Mouse (Mus musculus) frontal cortex, postnatal 10 days (tissue): ENCODE data around the gene Trappc1.
A peak's percentile ranks its signal among the peaks of the same experiment; 100 is the strongest.

Source experiments
- DNase-seq, 2 experiments: peaks; one replicate each; pipeline ENCODE4 v3.0.0; 2022; ENCODE audit warnings: low spot score in 2 of 2, mixed read lengths in 1 of 2

The Trappc1 gene

GRCm38 (mm10) chr11:69328517-69328916 is 4.7 kb downstream of the Trappc1 start:
- no peak for DNase-seq

GRCm38 (mm10) chr11:69331152-69331551 is 7.4 kb downstream of the Trappc1 start:
- DNase-seq = no peak

GRCm38 (mm10) chr11:69331929-69332405 is 8.2 kb downstream of the Trappc1 start:
- peak; percentile 81 to 82 for DNase-seq

- no peak for DNase-seq
Measured at GRCm38 (mm10) chr11:69332713-69333253, 9.0 kb downstream of the Trappc1 start.

GRCm38 (mm10) chr11:69333922-69334321 is 10.1 kb downstream of the Trappc1 start:
- no peak for DNase-seq

GRCm38 (mm10) chr11:69334796-69335195 is 11.0 kb downstream of the Trappc1 start:
- no peak for DNase-seq

GRCm38 (mm10) chr11:69340161-69341131 is 16.7 kb downstream of the Trappc1 start, which contains the start of gene Rnf227:
Gene Rnf227 (plus strand): TSS chr11:69340461.
- DNase-seq = peak; percentile 72 to 78

- no peak for DNase-seq
Measured at GRCm38 (mm10) chr11:69346441-69346840, 22.7 kb downstream of the Trappc1 start.

- no peak for DNase-seq
Measured at GRCm38 (mm10) chr11:69356544-69356943, 32.8 kb downstream of the Trappc1 start.

GRCm38 (mm10) chr11:69357690-69358089 is 33.9 kb downstream of the Trappc1 start:
- no peak for DNase-seq

- DNase-seq = no peak
Measured at GRCm38 (mm10) chr11:69362021-69362420, 38.2 kb downstream of the Trappc1 start.

GRCm38 (mm10) chr11:69362479-69362878 is 38.7 kb downstream of the Trappc1 start:
- no peak for DNase-seq

- no peak for DNase-seq
Measured at GRCm38 (mm10) chr11:69364376-69364775, 40.6 kb downstream of the Trappc1 start.

- peak; percentile 92 to 93 for DNase-seq
Measured at GRCm38 (mm10) chr11:69364910-69365309, 41.1 kb downstream of the Trappc1 start.

- no peak for DNase-seq
Measured at GRCm38 (mm10) chr11:69365722-69366121, 41.9 kb downstream of the Trappc1 start.

- DNase-seq = peak; percentile 94
Measured at GRCm38 (mm10) chr11:69366157-69366854, 42.5 kb downstream of the Trappc1 start.

GRCm38 (mm10) chr11:69366855-69367615 is 43.3 kb downstream of the Trappc1 start:
- no peak for DNase-seq

- peak; percentile 42 to 66 for DNase-seq
Measured at GRCm38 (mm10) chr11:69367616-69368355, 44.0 kb downstream of the Trappc1 start.

GRCm38 (mm10) chr11:69368356-69369214 is 44.8 kb downstream of the Trappc1 start:
- DNase-seq = peak; percentile 48 to 69
